Mouse (Mus musculus): ENCODE measurements around the gene Pramef17. TPM values are rescaled to one million over a fixed set of nuclear protein-coding genes. Genes with fewer than 3 reads are reported as not detected.
"Not testable (repeated sequence)": the region's sequence is repeated elsewhere in the genome, so short reads cannot be mapped to it uniquely, and the experiment has no call there.

Pramef17 gene
- total RNA-seq (2014; fragmentation: Nextera tagmentation) (not detected in 2 replicates), total RNA-seq (2017) (not detected in 2 replicates)

DNA sequence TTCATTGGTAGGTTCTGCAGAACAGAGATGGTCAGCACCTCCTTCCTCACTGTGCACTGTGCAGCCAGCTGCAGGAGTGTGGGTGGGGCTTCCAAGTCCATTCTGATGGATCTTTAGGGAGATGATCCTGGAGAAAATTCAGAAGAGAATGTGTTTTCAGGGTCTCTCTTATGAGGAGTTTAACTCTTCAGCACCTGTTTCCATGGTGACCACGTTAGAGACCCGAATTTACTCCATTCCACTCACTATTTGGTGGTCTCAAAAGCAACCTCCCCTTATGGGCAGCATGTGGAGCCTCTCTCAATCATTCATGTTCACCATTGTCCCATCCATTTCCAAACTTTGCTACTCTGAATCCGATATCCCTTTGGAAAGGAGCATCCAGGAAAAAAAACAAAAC, at the start of gene Pramef17:
Pramef17 (minus strand) TSS at position 101 of the 400 bp plus-strand sequence.
- ATAC-seq (replicated peaks; ENCODE audit: low FRiP score, low TSS enrichment, poor library complexity, severe bottlenecking): not testable (repeated sequence)

GRCm38 (mm10) chr4:143988126-143988525, 6.0 kb downstream of the Pramef17 start:
- not testable (repeated sequence) for ATAC-seq (replicated peaks; ENCODE audit: low FRiP score, low TSS enrichment, poor library complexity, severe bottlenecking)

DNA sequence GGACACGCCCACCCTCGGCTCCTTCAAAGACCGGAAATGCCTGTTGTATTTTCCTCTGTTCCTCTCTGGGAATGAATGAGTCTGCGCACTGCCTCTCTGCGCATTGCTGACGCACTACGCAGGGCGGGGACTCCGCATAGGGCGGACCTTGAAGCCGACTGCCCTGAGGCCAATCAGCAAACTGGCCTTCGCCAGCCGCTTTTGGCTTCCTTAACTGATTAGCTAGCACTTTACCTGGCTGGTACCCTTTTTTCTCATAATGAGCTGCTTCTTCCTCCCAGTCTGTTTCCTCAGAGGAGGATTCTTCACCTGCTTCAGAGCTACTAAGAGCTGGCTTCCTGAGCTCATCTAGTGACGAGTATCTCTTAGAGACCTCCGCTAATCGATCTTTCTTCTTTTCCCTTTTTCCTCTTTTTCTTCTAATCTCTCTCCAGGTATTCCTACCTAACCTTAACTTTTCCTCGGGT, 6.7 kb downstream of the Pramef17 start:
- ATAC-seq (replicated peaks; ENCODE audit: low FRiP score, low TSS enrichment, poor library complexity, severe bottlenecking): not testable (repeated sequence)

DNA sequence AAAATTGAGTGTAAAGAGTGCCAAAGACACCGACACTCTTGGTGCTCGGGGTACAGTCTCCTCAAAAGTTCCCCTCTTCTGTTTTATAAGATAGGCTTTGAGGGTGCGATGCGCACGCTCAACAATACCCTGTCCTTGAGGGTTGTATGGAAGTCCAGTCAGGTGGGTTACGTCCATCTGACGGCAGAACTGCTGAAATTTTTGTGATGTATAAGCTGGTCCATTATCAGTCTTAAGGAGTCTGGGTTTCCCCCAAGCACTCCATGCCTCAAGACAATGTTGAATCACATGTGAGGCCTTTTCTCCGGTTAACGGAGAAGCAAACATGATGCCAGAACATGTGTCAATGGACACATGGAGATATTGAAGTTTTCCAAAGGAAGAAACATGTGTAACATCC, 8.4 kb downstream of the Pramef17 start:
- not testable (repeated sequence) for ATAC-seq (replicated peaks; ENCODE audit: low FRiP score, low TSS enrichment, poor library complexity, severe bottlenecking)

GRCm38 (mm10) chr4:143985165-143985564, 9.0 kb downstream of the Pramef17 start:
- ATAC-seq (replicated peaks; ENCODE audit: low FRiP score, low TSS enrichment, poor library complexity, severe bottlenecking): not testable (repeated sequence)

- not testable (repeated sequence) for ATAC-seq (replicated peaks; ENCODE audit: low FRiP score, low TSS enrichment, poor library complexity, severe bottlenecking)
Observed at GRCm38 (mm10) chr4:143983446-143983845, 10.7 kb downstream of the Pramef17 start.

- not testable (repeated sequence) for ATAC-seq (replicated peaks; ENCODE audit: low FRiP score, low TSS enrichment, poor library complexity, severe bottlenecking)
Observed at GRCm38 (mm10) chr4:143966850-143967249, 27.3 kb downstream of the Pramef17 start, which contains the start of gene Gm13101. TSS of gene Gm13101 (minus strand) at chr4:143966950.

DNA sequence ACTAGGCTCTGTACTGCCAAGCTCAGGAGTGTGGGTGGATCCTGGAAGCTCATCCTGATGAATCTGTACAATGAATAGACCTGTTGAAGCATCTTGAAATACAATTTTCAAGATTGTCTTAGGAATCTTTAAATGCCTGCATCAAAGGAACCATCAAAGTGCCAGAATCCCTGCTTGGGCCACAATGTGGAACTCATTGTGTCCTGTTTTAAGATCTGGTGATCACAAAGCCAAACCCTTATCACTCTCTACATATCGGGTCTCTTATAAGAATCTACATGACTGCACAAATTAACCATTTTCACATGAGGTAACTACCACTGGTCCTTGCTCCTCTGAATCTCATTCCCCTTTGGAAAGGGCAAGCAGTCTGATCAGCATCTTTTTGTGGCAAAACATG, 43.3 kb downstream of the Pramef17 start, which contains the start of gene Pramef25:
Pramef25 (minus strand) TSS at position 101 of the 400 bp plus-strand sequence.
- ATAC-seq (replicated peaks; ENCODE audit: low FRiP score, low TSS enrichment, poor library complexity, severe bottlenecking): not testable (repeated sequence)

Other genes starting within 250 kb of the Pramef17 start
- not detected in 2 replicates for gene Gm13023, start 205.0 kb downstream of the Pramef17 start, total RNA-seq (2014; fragmentation: Nextera tagmentation)
- not detected in 2 replicates for gene Gm13023, start 205.0 kb downstream of the Pramef17 start, total RNA-seq (2017)
- gene Gm13084, start 178.3 kb downstream of the Pramef17 start, total RNA-seq (2014; fragmentation: Nextera tagmentation): not detected in 2 replicates
- gene Gm13084, start 178.3 kb downstream of the Pramef17 start, total RNA-seq (2017): not detected in 2 replicates
- not detected in 2 replicates for gene Gm13103, start 147.9 kb downstream of the Pramef17 start, total RNA-seq (2014; fragmentation: Nextera tagmentation)
- not detected in 2 replicates for gene Gm13103, start 147.9 kb downstream of the Pramef17 start, total RNA-seq (2017)
- gene Pramef6, start 94.0 kb downstream of the Pramef17 start, total RNA-seq (2014; fragmentation: Nextera tagmentation): not detected in 2 replicates
- gene Pramef6, start 94.0 kb downstream of the Pramef17 start, total RNA-seq (2017): not detected in 2 replicates
- not detected in 2 replicates for gene Pramef25, start 43.4 kb downstream of the Pramef17 start, total RNA-seq (2014; fragmentation: Nextera tagmentation)
- gene Pramef25, start 43.4 kb downstream of the Pramef17 start, total RNA-seq (2017): not detected in 2 replicates
- not detected in 2 replicates for gene Gm13101, start 27.4 kb downstream of the Pramef17 start, total RNA-seq (2014; fragmentation: Nextera tagmentation)
- not detected in 2 replicates for gene Gm13101, start 27.4 kb downstream of the Pramef17 start, total RNA-seq (2017)
- not detected in 2 replicates for gene Pramel4, start 64.8 kb upstream of the Pramef17 start, total RNA-seq (2014; fragmentation: Nextera tagmentation)
- gene Pramel4, start 64.8 kb upstream of the Pramef17 start, total RNA-seq (2017): not detected in 2 replicates
- gene Gm13102, start 112.1 kb upstream of the Pramef17 start, total RNA-seq (2014; fragmentation: Nextera tagmentation): not detected in 2 replicates
- not detected in 2 replicates for gene Gm13102, start 112.1 kb upstream of the Pramef17 start, total RNA-seq (2017)
- gene Oog3, start 168.3 kb upstream of the Pramef17 start, total RNA-seq (2014; fragmentation: Nextera tagmentation): not detected in 2 replicates
- not detected in 2 replicates for gene Oog3, start 168.3 kb upstream of the Pramef17 start, total RNA-seq (2017)
- not detected in 2 replicates for gene Oog2, start 196.3 kb upstream of the Pramef17 start, total RNA-seq (2014; fragmentation: Nextera tagmentation)
- not detected in 2 replicates for gene Oog2, start 196.3 kb upstream of the Pramef17 start, total RNA-seq (2017)
- gene C87977, start 218.9 kb upstream of the Pramef17 start, total RNA-seq (2014; fragmentation: Nextera tagmentation): not detected in 2 replicates
- gene C87977, start 218.9 kb upstream of the Pramef17 start, total RNA-seq (2017): not detected in 2 replicates

Measured in megakaryocyte-erythroid progenitor cell, adult 5-6 weeks (primary cell).